Mouse (Mus musculus) B cell, adult 2 months (primary cell): ENCODE results near the gene Dmxl2.
A peak's percentile ranks its signal among the peaks of the same experiment; 100 is the strongest.

ENCODE experiments used
- DNase-seq, 2 experiments: peaks; one replicate each; pipeline ENCODE4 v3.0.0; 2022

Dmxl2 gene

GRCm38 (mm10) chr9:54501453-54502110, at the start of gene Dmxl2:
Dmxl2 (minus strand) TSS chr9:54501626.
- peak; percentile 27 to 48 for DNase-seq

- no peak for DNase-seq
Observed at GRCm38 (mm10) chr9:54549433-54549832, 48.0 kb upstream of the Dmxl2 start.

- DNase-seq: peak; percentile 56 to 61
Observed at GRCm38 (mm10) chr9:54547536-54547935, 46.1 kb upstream of the Dmxl2 start.

GRCm38 (mm10) chr9:54544954-54545315, 43.5 kb upstream of the Dmxl2 start:
- no peak for DNase-seq

- no peak for DNase-seq
Observed at GRCm38 (mm10) chr9:54544212-54544953, 43.0 kb upstream of the Dmxl2 start.

GRCm38 (mm10) chr9:54540801-54541200, 39.4 kb upstream of the Dmxl2 start:
- DNase-seq: no peak

- DNase-seq: no peak
Observed at GRCm38 (mm10) chr9:54538684-54539083, 37.3 kb upstream of the Dmxl2 start, which contains the start of gene Sh2d7. Sh2d7 (plus strand) TSS chr9:54538984.

- DNase-seq: no peak
Observed at GRCm38 (mm10) chr9:54538244-54538643, 36.8 kb upstream of the Dmxl2 start.

- no peak for DNase-seq
Observed at GRCm38 (mm10) chr9:54537480-54537879, 36.1 kb upstream of the Dmxl2 start.

GRCm38 (mm10) chr9:54537030-54537429, 35.6 kb upstream of the Dmxl2 start:
- DNase-seq: no peak

GRCm38 (mm10) chr9:54536236-54536635, 34.8 kb upstream of the Dmxl2 start:
- DNase-seq: no peak

GRCm38 (mm10) chr9:54533975-54534374, 32.5 kb upstream of the Dmxl2 start:
- no peak for DNase-seq

GRCm38 (mm10) chr9:54532926-54533325, 31.5 kb upstream of the Dmxl2 start:
- no peak for DNase-seq

GRCm38 (mm10) chr9:54531421-54531820, 30.0 kb upstream of the Dmxl2 start:
- no peak for DNase-seq

- no peak for DNase-seq
Observed at GRCm38 (mm10) chr9:54530836-54531235, 29.4 kb upstream of the Dmxl2 start.

GRCm38 (mm10) chr9:54529950-54530349, 28.5 kb upstream of the Dmxl2 start:
- no peak for DNase-seq

- no peak for DNase-seq
Observed at GRCm38 (mm10) chr9:54527694-54528093, 26.3 kb upstream of the Dmxl2 start.

GRCm38 (mm10) chr9:54520286-54520685, 18.9 kb upstream of the Dmxl2 start:
- no peak for DNase-seq

GRCm38 (mm10) chr9:54518921-54519320, 17.5 kb upstream of the Dmxl2 start:
- no peak for DNase-seq

- DNase-seq: no peak
Observed at GRCm38 (mm10) chr9:54515991-54516390, 14.6 kb upstream of the Dmxl2 start.

- DNase-seq: no peak
Observed at GRCm38 (mm10) chr9:54502873-54503272, 1.4 kb upstream of the Dmxl2 start.

GRCm38 (mm10) chr9:54502111-54502495, 677 bp upstream of the Dmxl2 start:
- no peak for DNase-seq

- DNase-seq: peak; percentile 8 to 12
Observed at GRCm38 (mm10) chr9:54500832-54501452, 484 bp downstream of the Dmxl2 start.

- no peak for DNase-seq
Observed at GRCm38 (mm10) chr9:54499791-54500190, 1.6 kb downstream of the Dmxl2 start.
